Mouse (Mus musculus) hindbrain, embryonic 10.5 days (tissue): ENCODE results near the gene Myrip. TPM values are rescaled to one million over a fixed set of nuclear protein-coding genes. Genes with fewer than 3 reads are reported as not detected.

Experiments used
- polyA plus RNA-seq: library from polyadenylated mRNA; unstranded; fragments of >200 nt; fragmentation: Nextera tagmentation; extraction: Ambion mirVana; gene quantifications from 2 replicates; pipeline ENCODE4 v1.2.1, GENCODE M21; 2016

Myrip gene
- polyA plus RNA-seq, 1 experiment from 2014 or later = 0.80 TPM

Other genes with a start within 250 kb of the Myrip start
- gene Cx3cr1, start 231.6 kb upstream of the Myrip start, polyA plus RNA-seq = 6.3 and 8.2 TPM in 2 replicates
- not detected in 2 replicates for gene Ccr8, start 209.4 kb upstream of the Myrip start, polyA plus RNA-seq
- 41.6 and 43.5 TPM in 2 replicates for gene Slc25a38, start 191.1 kb upstream of the Myrip start, polyA plus RNA-seq
- 1,315 and 1,519 TPM in 2 replicates for gene Rpsa, start 173.8 kb upstream of the Myrip start, polyA plus RNA-seq
- 0.22 and 0.26 TPM in 2 replicates for gene Mobp, start 151.8 kb upstream of the Myrip start, polyA plus RNA-seq
- gene Eif1b, start 190.7 kb downstream of the Myrip start, polyA plus RNA-seq = 229 and 249 TPM in 2 replicates
- gene Entpd3, start 238.3 kb downstream of the Myrip start, polyA plus RNA-seq = 0.25 and 0.41 TPM in 2 replicates